Mouse (Mus musculus) cerebellum, adult 18-20 months (tissue): Measurements from ENCODE around the gene Paqr6.
"Not testable (repeated sequence)": the region's sequence is repeated elsewhere in the genome, so short reads cannot be mapped to it uniquely, and the experiment has no call there.

ENCODE experiments used
- DNase-seq, 2 experiments: peaks; one replicate each; pipeline ENCODE4 v3.0.0; 2021

The Paqr6 gene

DNA sequence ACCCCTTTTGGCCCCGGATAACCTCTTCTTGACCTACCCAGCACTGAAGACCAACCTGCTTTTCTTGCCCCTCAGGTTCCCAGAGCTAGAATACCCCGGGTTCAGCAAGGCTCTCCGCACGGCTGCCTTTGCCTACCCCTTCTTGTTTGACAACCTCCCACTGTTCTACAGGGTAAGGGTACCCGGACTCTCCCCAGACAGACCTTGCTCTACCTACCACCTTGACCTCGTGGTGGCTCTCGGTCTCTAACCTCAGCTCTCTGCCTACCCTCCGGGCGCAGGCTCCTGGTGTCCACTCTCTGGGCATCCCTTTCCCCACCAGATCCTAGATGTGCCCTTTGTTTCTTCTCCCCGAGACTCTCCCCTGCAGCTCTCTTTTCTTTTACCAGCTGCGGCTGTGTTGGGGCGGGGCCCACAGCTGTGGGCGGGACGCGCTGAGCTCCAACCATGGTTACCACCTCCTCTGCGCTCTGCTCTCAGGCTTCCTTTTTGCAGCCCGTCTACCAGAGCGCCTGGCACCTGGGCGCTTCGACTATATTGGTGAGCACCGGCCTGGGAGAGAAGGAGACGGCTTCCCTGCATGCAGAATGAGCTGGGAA is 2.5 kb downstream of the Paqr6 start:
- not testable (repeated sequence) for DNase-seq

DNA sequence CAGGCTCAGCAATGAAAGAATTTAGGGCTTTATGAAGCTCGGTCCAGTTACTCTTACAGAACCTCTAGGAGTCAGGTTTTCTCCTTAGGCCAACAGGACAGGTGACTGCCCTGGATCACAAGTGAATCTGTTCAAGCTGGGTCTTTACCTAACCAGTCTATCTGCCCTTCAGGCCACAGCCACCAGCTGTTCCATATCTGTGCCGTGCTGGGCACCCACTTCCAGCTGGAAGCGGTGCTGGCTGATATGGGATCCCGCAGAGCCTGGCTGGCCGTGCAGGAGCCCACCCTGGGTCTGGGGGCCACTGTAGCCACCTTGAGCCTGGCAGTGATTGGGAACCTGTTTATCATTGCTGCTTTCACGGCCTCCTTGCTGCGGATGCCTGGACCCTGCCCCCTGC is 3.1 kb downstream of the Paqr6 start:
- not testable (repeated sequence) for DNase-seq

DNA sequence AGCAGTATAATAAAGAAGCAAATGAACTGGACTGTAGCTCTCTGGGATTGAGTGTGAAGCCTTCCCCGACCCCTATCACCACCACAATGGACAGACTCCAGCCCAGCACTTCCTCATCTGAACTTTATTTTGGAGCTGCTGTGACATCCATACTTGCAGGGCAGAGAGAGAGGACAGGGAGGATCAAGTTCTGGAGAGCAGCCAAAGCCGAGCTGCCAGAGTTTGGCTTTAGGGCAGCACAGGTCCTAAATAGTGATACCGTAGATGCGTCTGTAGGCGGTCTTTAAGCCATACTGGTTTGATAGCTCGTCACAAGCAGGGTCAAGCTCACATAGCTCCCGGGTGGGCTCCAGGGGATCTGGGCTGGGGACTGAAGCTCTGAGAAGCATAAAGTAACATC is 4.1 kb downstream of the Paqr6 start:
- DNase-seq = not testable (repeated sequence)

DNA sequence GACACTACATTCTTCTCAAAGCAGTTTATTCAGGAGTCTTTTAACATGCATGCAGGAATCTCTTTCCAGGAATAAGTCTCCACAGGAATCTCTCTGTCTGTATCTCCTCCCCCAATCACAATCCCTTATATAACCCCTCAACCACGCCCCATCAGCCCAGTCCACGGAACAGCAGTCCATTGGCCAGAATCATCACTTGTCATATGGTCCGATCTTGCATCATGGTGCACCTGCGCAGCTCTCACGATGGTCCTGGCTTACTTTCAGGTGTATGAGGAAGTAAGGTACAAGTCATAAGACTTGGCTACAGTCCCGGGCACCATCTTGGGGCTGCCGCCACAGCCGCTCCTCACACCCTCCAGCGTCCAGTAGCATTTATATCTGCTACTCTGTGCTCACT is 8.3 kb downstream of the Paqr6 start, which contains the start of gene Bglap3:
Gene Bglap3, minus strand, starts transcription at position 101 of the 400 bp plus-strand sequence.
- not testable (repeated sequence) for DNase-seq

DNA sequence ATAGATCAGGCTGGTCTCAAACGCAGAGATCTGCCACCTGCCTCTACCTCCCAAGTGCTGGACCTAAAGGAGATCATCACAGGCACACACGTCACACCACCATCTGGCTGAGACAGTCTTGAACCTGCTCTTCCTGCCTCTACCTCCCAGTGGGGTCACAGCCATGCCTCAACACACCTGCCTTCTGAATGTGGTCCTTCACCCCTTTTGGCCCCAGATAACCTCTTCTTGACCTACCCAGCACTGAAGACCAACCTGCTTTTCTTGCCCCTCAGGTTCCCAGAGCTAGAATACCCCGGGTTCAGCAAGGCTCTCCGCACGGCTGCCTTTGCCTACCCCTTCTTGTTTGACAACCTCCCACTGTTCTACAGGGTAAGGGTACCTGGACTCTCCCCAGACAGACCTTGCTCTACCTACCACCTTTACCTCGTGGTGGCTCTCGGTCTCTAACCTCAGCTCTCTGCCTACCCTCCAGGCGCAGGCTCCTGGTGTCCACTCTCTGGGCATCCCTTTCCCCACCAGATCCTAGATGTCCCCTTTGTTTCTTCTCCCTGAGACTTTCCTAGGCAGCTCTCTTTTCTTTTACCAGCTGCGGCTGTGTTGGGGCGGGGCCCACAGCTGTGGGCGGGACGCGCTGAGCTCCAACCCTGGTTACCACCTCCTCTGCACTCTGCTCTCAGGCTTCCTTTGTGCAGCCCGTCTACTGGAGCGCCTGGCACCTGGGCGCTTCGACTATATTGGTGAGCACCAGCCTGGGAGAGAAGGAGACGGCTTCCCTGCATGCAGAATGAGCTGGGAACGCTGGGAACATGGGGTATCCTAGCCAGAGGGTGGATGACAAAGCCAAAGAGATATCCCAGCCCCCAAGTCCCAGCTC is 11.6 kb downstream of the Paqr6 start:
- not testable (repeated sequence) for DNase-seq

DNA sequence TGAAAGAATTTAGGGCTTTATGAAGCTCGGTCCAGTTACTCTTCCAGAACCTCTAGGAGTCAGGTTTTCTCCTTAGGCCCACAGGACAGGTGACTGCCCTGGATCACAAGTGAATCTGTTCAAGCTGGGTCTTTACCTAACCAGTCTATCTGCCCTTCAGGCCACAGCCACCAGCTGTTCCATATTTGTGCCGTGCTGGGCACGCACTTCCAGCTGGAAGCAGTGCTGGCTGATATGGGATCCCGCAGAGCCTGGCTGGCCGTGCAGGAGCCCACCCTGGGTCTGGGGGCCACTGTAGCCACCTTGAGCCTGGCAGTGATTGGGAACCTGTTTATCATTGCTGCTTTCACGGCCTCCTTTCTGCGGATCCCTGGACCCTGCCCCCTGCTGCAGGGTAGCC is 12.3 kb downstream of the Paqr6 start:
- DNase-seq = not testable (repeated sequence)

DNA sequence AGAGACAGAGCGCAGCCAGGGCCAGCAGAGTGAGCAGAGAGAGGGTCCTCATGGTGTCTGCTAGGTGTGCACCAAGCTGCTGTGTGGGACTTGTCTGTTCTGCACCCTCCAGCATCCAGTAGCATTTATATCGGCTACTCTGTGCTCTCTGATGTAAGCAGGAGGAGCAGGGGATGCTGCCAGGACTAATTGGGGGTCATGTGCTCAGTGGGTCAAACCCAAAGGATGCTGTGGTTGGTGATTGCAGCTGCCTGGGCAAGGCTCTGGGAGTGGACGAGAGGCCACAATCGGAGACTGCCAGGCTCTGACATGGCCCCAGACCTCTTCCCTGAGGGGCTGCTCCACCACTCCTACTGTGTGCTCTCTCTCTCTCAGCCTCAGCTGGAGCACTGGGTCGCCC is 14.2 kb downstream of the Paqr6 start, which contains the start of gene Bglap2:
Gene Bglap2, minus strand, starts transcription at position 101 of the 400 bp plus-strand sequence.
- DNase-seq = not testable (repeated sequence)

DNA sequence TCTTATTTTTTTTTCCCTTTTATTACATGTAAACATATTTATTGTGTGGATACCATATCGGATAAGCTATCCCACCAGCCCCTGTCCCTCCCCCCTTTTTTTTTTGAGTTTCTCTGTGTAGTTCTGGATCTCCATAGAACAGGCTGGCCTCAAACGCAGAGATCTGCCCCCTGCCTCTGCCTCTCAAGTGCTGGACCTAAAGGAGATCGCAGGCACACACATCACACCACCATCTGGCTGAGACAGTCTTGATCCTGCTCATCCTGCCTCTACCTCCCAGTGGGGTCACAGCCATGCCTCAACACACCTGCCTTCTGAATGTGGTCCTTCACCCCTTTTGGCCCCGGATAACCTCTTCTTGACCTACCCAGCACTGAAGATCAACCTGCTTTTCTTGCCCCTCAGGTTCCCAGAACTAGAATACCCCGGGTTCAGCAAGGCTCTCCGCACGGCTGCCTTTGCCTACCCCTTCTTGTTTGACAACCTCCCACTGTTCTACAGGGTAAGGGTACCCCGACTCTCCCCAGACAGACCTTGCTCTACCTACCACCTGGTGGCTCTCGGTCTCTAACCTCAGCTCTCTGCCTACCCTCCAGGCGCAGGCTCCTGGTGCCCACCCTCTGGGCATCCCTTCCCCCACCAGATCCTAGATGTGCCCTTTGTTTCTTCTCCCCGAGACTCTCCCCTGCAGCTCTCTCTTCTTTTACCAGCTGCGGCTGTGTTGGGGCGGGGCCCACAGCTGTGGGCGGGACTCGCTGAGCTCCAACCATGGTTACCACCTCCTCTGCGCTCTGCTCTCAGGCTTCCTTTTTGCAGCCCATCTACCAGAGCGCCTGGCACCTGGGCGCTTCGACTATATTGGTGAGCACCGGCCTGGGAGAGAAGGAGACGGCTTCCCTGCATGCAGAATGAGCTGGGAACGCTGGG is 17.3 kb downstream of the Paqr6 start:
- DNase-seq = not testable (repeated sequence)

DNA sequence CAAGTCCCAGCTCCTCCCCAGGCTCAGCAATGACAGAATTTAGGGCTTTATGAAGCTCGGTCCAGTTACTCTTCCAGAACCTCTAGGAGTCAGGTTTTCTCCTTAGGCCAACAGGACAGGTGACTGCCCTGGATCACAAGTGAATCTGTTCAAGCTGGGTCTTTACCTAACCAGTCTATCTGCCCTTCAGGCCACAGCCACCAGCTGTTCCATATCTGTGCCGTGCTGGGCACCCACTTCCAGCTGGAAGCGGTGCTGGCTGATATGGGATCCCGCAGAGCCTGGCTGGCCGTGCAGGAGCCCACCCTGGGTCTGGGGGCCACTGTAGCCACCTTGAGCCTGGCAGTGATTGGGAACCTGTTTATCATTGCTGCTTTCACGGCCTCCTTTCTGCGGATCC is 18.0 kb downstream of the Paqr6 start:
- DNase-seq = not testable (repeated sequence)

DNA sequence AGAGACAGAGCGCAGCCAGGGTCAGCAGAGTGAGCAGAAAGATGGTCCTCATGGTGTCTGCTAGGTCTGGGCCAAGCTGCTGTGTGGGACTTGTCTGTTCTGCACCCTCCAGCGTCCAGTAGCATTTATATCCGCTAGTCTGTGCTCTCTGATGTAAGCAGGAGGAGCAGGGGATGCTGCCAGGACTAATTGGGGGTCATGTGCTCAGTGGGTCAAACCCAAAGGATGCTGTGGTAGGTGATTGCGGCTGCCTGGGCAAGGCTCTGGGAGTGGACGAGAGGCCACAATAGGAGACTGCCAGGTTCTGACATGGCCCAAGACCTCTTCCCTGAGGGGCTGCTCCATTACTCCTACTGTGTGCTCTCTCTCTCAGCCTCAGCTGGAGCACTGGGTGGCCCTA is 20.0 kb downstream of the Paqr6 start, which contains the start of gene Bglap:
Gene Bglap, minus strand, starts transcription at position 101 of the 400 bp plus-strand sequence.
- no peak for DNase-seq

DNA sequence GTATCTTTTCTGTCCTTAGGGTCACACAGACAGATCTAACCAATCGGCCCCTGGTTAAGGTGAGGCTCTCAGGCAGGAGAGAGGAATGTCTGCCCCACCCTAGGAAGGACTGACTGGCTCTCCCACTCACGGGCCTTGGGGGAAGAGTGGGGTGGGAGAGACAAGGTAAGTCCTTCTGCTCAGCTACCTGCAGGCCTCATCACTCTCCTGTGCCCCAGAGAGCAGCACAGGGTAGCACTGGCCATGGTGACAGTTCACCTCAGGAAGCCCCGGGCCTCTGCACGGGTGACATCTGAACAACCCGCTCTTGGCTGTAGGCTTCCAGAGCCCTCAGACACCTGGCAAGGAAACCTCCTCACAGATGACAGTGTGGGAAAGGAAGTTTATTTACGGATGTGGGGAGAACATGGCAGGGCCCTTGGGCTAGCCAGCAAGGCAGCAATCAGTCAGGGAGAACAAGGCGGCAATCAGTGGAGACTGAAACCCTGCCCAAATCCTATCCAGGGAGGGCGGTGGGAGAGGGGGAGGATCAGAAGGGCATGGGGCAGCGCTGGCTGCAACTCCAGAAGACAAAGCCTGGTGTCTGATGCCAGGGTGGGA is 29.5 kb downstream of the Paqr6 start:
- DNase-seq = no peak

DNA sequence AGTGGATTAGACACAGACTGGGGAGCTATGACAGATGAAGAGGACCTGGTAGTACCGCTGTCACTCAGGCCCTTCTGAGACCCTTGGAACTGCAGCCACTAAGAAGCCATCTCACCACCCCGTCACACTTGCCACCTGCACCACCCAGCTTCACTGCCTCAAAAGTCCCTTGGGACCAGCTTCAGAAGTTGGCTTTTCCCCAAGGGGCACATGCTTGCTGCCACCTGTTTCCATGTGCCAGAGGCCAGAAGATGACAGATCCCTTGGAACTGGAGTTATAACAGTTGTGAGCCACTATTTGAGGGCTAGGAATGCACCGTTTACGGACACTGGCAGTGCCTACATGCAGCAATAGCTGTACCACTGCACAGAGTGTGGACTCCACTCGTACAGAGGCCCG is 30.9 kb downstream of the Paqr6 start:
- no peak for DNase-seq

DNA sequence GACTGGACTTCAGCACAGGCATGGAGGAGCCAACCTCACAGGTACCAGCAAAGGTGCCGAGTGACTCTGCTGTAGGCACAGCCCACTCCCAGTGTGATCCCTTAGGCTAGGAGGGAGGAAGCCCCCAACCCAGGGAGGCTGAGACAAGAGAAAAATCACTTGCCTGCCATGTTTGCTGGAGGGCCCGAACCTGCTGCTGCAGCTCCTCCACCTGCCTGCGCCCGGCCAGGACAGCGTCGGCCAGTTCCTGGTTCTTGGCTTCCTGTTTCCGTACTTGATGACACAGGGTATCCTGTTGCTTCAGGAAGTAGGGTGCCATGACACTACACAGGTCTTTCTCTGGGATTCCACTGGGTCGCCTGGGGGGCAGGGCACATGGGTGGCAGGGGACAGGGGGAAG is 31.4 kb downstream of the Paqr6 start:
- no peak for DNase-seq

DNA sequence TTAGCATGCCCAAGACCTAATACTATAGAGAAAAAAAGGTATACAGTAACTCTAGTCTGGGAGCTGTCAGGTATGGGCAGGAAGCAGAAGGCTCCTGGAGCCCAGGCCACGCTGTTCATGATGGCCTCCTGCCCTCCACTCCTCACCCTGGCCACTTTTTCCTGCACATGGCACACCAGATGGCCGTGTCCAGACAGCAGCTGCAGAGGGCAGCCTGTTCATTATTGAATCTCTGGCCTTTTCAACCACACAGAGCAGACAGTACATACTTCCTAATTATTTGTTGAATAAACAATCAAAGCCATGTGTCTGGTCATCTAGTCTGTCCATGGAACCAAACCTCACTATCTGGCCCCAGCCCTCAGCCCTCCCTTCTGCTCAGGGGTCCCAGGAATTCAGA is 34.3 kb downstream of the Paqr6 start:
- peak; percentile 85 to 89 for DNase-seq

DNA sequence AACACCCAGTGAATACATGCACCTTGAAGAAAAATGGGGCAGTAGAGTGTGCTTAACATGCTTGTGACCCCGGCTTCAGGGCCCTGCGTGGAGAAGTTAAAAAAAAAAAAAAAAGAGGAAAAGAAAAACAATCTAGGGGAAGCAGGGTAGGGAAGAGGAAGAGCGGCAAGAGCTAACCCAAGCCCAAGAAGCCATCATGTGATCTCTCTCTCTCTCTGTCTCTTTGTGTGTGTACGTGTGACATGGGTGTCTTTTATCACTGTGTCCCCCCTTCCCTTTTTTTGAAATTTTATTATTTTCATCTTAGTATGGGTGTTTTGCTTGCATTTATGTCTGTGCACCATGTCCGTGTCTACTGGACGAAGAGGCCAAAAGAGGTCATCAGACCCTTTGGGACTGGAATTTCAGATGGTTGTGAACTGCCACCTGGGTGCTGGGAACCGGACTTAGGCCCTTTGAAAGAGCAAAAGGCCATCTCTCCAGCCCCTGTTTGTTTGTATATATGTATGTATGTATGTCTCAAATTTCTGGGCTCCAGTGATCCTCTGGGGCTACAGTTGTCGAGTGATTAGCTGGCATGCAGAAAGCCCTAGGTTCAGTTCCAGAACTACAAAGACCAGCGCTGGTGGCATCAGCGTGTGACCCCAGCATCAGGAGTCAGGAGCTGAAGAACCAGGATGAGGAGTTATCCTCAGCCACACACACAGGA is 39.3 kb downstream of the Paqr6 start:
- DNase-seq = no peak

DNA sequence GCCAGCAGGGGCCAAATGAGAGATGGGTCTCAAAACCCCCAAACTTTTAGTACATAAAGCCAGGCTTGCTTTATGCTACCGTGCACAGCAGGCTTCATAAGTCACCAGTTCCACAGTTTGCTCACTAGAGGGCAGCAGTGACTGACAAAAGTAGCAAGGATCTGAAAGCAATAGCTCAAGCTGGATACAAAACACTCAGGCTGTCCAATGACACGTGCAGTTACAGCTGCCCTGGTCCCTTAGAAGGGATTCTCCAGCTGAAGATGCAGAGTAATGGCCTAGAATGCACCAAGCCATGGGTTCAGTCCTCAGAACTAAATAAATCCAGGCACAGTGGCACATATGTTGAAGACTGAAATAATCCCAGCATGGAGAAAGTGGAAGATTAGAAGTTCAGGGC is 42.7 kb downstream of the Paqr6 start:
- DNase-seq = peak; percentile 71 to 72

DNA sequence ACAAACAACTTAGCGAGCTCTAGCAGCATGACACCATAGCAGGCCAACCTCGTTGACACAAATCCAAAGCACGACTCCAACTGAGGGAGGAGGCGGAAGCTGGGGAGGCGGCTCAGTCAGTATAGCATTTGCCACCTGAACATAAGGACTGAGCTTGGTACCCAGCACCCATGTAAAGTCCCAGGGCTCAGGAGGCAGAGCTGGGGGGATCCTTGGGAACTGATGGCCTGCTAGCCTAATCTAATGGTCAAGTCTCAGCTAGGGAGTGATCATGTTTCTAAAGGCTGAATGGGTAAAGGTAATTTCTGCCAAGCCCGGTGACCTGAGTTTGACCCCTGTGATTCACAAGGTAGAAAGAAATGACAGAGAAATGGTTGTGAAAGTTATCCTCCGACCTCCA is 43.1 kb downstream of the Paqr6 start:
- no peak for DNase-seq

DNA sequence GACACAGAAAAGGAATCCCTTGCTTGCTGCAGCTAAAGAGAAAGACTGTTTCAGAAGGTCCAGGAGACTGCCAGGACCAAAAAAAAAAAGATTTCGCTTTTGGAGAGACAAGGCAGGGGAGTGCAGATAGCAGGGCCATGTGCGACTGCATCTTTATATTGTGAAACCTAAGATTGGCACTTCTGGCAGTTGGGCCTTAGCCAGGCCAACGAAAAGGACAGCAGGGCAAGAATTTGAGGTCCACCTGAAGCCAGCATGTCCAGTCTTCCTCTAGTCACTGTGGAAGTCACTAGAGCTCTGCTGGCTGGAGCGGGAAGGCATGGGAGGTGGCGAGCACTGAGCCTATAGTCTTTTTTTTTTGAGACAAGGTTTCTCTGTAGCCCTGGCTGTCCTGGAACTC is 44.6 kb downstream of the Paqr6 start:
- DNase-seq = no peak

DNA sequence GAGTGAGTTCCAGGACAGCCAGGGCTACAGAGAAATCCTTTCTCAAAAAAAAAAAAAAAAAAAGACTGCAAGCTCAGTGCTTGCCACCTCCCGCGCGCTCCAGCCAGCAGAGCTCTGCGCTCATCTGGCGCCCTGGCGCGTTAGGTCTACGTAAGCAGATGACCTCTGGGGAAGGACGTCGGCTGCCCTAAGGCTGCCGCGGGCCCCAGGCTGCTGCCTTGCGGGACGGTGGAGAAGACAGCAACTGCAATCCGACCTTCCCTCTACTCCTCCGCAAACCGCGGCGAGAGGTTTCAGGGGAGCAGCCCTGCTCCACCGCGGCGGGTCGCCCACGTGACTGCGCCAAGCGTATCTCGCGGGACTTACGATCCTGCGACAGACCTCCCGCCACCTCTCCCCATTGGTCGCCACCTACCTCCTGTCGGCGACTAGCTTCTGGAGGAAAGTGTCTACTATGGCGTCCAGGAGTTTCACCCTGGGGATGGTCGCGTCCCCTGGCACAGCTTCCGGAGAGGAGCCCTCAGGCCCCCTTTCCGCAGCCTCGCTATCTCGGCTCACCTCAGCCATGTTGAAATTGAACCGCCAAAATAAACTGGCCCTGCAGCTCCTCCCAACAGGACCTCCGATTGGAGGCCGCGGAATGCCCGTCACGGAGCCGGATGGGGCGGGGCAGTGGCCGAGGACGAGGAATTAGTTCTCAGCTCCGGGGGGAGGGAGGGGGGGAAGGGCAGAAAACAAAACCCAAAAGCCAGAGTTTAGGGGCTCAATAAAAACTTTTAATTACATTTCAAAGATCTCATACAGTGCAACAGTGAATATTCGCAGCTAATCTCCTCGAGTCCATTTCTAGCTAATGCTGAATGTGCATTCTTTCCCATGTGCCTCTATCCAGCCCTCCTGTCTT is 45.6 kb downstream of the Paqr6 start, which contains the start of gene Pmf1:
Gene Pmf1, minus strand, starts transcription at position 591 of the 904 bp plus-strand sequence.
- DNase-seq = peak; percentile 85 to 94

DNA sequence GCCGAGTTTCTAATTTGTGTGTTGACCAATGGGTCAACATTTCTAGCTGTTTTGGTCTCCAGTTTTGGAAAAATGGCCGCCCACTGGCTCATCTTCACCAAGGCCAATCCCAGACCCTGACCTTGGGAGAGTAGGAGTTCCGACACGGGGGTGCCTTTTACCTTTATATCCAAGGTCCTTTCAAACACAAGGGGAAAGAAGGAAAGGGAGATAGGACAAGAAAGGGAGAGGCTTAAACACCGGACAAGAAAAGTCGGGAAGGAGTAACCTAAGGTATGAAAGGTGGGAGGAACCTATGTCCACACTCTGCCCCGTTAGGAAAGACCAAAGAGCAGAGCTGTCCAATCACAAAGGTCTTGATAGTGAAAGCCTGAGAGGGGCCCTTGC is 46.3 kb downstream of the Paqr6 start:
- DNase-seq = no peak

DNA sequence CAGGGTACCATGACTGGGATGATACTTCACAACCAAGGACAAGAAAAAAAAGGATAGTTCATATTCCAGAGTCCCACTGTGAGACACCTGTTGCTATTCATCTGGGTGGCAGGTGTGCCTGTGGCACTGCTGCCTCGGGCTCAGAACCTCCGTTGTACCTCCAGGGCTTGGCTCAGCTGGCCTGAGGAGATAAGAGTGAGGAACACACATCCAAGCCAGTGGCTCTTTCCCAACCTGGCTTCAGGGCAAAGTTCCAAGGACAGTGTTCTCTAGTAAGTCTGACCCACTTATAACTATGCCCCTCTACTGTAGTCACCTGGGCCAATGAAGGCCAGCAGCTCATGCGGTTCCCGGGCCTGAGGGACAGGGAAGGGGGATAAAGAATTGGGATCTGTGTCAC is 47.3 kb downstream of the Paqr6 start:
- no peak for DNase-seq
